In the genomic region with DNA sequence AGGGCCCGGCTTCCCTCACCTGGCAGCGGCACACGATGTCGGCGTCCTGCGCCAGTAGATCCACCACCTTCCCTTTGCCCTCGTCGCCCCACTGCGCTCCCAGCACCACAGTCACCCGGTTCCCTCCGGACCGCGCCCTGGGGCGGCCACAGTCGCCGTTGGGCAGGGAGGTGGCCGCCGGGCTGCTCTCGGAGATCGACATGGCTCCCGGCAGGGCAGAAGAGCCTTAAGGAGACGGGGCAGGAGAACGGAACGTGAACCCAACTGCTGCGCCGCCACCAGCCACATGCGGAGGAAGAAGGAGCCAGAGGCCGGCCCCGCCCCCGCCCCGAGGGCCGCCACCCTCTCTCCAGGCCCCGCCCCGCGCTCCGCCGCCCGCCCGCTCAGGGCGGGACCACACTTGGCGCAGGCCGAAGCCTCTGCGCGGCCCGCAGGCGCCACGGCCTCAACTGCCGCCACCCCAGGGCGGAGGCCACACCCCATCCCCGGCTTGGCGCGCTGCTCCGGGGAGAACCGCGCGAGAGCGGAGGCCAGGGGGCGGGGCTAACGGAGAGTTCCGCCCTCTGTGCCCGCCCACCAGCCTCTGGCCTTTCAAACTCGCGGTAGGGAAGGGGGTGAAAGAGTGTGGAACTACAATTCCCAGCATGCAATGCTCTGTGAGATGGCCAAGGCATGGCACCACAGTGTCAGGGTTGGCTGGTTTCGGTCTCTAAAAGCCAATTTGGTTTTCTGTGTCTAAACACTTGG, we compare ENCODE assay signal across 7 mouse cellular contexts. TPM values are rescaled to one million over a fixed set of nuclear protein-coding genes. Genes with fewer than 3 reads are reported as not detected.
DNase-seq lines count a peak whose midpoint lies in the region; ATAC-seq lines count a peak whose summit lies in the region.

A gene (minus strand): TSS at position 319 of the 747 bp plus-strand sequence.

- 0 out of 2 replicates have a peak, but pooled peaks cover 6% of the 10 kb centered on the region for H3K4me1 ChIP-seq in intestine, embryonic 15.5 days (replicated peaks)
- H3K4me1 ChIP-seq in midbrain, embryonic 10.5 days, result peaks cover 35% of the 10 kb centered on the region

- H3K9me3 ChIP-seq in intestine, embryonic 15.5 days, result no peaks in the 10 kb centered on the region
- no peaks in the 10 kb centered on the region for H3K9me3 ChIP-seq in midbrain, embryonic 10.5 days (replicated peaks)

- peak within 1 kb of the TSS; percentile 88 for H3K9ac ChIP-seq in intestine, embryonic 15.5 days

- no peaks in the 10 kb centered on the region for H3K27me3 ChIP-seq in intestine, embryonic 15.5 days (replicated peaks)
- no peaks in the 10 kb centered on the region for H3K27me3 ChIP-seq in midbrain, embryonic 10.5 days (ENCODE audit: low read depth, poor library complexity, severe bottlenecking)

- peak; percentile 100 for DNase-seq in adrenal gland, adult 2 months
- peak; percentile 97 for DNase-seq in embryo, embryonic 11.5 days (ENCODE audit: low read depth, low spot score)
- DNase-seq in gastrocnemius, postnatal 36 days, result peak; percentile 98 to 99
- DNase-seq in left cerebral cortex, postnatal 25 days (ENCODE audit: low spot score in 2 of 2), result peak; percentile 98 to 99
- peak; percentile 99 for DNase-seq in midbrain, embryonic 10.5 days (ENCODE audit: low spot score)
- peak; percentile 98 for DNase-seq in right cerebral cortex, postnatal 4 days

- peak within 1 kb of the TSS; percentile 97 for H3K27ac ChIP-seq in intestine, embryonic 15.5 days
- peak within 1 kb of the TSS; percentile 94 for H3K27ac ChIP-seq in midbrain, embryonic 10.5 days (replicated peaks)

- H3K4me2 ChIP-seq in intestine, embryonic 15.5 days (replicated peaks), result peak within 1 kb of the TSS; percentile 62

- H3K4me3 ChIP-seq in intestine, embryonic 15.5 days (replicated peaks), result peak within 1 kb of the TSS; percentile 89
- peak within 1 kb of the TSS; percentile 92 for H3K4me3 ChIP-seq in midbrain, embryonic 10.5 days

- under 1% methylated on average over 56 of the region's 64 CpGs for WGBS in intestine, embryonic 15.5 days
- WGBS in midbrain, embryonic 10.5 days, result under 1% methylated on average over 58 of the region's 64 CpGs

- intact Hi-C loops in gastrocnemius, postnatal 36 days (cut with DNase I), result no loop called here
- intact Hi-C loops in left cerebral cortex, postnatal 25 days (cut with DNase I), result no loop called here

- no peaks in the 10 kb centered on the region for H3K36me3 ChIP-seq in intestine, embryonic 15.5 days
- H3K36me3 ChIP-seq in midbrain, embryonic 10.5 days, result no peaks in the 10 kb centered on the region

- peak; percentile 99 for ATAC-seq in intestine, embryonic 15.5 days

RNA-seq across cellular contexts. Expression of the gene that starts here (rescaled TPM):
- total RNA-seq in adrenal gland, adult 2 months (2021), result 10 to 100 TPM; 58.7 to 65.6 TPM
- 20.0 and 22.8 TPM in 2 replicates for polyA plus RNA-seq in adrenal gland, adult 2 months (2012; rRNA removed)
- 1 to 10 TPM; 8.7 to 9.1 TPM for total RNA-seq in gastrocnemius, postnatal 36 days (2021)
- polyA plus RNA-seq in intestine, embryonic 15.5 days (2015; fragmentation: Nextera tagmentation; extraction: Ambion mirVana), result 43.3 and 50.9 TPM in 2 replicates
- total RNA-seq in left cerebral cortex, postnatal 25 days (2021), result 10 to 100 TPM; 68.8 to 69.2 TPM
- 49.1 and 55.7 TPM in 2 replicates for polyA plus RNA-seq in midbrain, embryonic 10.5 days (2016; fragmentation: Nextera tagmentation; extraction: Ambion mirVana)

Comparison
In these comparisons a context has a peak if more than half of its experiments do, and no peak if none do; other contexts are left out.
1. Peak in every context shown above with its lines: DNase-seq, ATAC-seq, H3K4me3 ChIP-seq and H3K27ac ChIP-seq.
2. RNA of the gene that starts here (total RNA-seq): 68.8 to 69.2 TPM in left cerebral cortex, postnatal 25 days and 58.7 to 65.6 TPM in adrenal gland, adult 2 months; 8.7 to 9.1 TPM in gastrocnemius, postnatal 36 days; every median in the first group is over 4 times any median in the second.